Mouse (Mus musculus) stomach, postnatal 0 days (tissue): Measurements from ENCODE around the gene Gpha2.

Experiments used
- CTCF ChIP-seq: IDR thresholded peaks from 2 replicates; pipeline ENCODE4 v1.5.1; 2016; ENCODE audit warnings: antibody characterized with exemption, low read depth, mild to moderate bottlenecking, moderate library complexity
- EP300 ChIP-seq: optimal IDR thresholded peaks from 2 replicates; pipeline ENCODE3; 2016; ENCODE audit warnings: antibody characterized with exemption

- TF ChIP-seq CTCF (no peak), EP300 (no peak)
Observed at GRCm38 (mm10) chr19:6273592-6273991, 47.4 kb downstream of the Gpha2 start.
